Mouse (Mus musculus) C2C12 (cell line): Measurements from ENCODE around the gene Gm20696. TPM values are rescaled to one million over a fixed set of nuclear protein-coding genes. Genes with fewer than 3 reads are reported as not detected.

ENCODE experiments used
- H3K27me3 ChIP-seq: one replicate; pipeline ENCODE4 v1.6.1; 2011; ENCODE audit not compliant: control insufficient read depth, insufficient read depth, insufficient read length
- H3K36me3 ChIP-seq: one replicate; pipeline ENCODE4 v1.6.1; 2011; ENCODE audit not compliant: control insufficient read depth, insufficient read depth
- H3K4me3 ChIP-seq: one replicate; pipeline ENCODE4 v1.5.1; 2011; ENCODE audit warnings: mild to moderate bottlenecking, control low read depth; ENCODE audit not compliant: poor library complexity, insufficient read depth, severe bottlenecking
- H3K79me2 ChIP-seq: one replicate; pipeline ENCODE4 v1.6.1; 2011; ENCODE audit not compliant: control insufficient read depth, insufficient read depth
- H3K79me3 ChIP-seq: one replicate; pipeline ENCODE4 v1.6.1; 2011; ENCODE audit warnings: low read depth, control low read depth
- H3ac ChIP-seq: one replicate; pipeline ENCODE3; 2011; ENCODE audit warnings: low read depth; ENCODE audit not compliant: control insufficient read depth, insufficient read length
- CEBPB ChIP-seq: IDR thresholded peaks from one replicate; pipeline ENCODE4 v1.6.1; 2011; ENCODE audit warnings: low read depth, mild to moderate bottlenecking, control low read depth, moderate library complexity
- CTCF ChIP-seq: IDR thresholded peaks from one replicate; pipeline ENCODE4 v1.5.1; 2011; ENCODE audit not compliant: control insufficient read depth, insufficient read depth, insufficient read length
- FOSL1 ChIP-seq: IDR thresholded peaks from one replicate; pipeline ENCODE4 v1.8.0; 2011; ENCODE audit warnings: mild to moderate bottlenecking, low read length; ENCODE audit not compliant: poor library complexity, insufficient read depth, severe bottlenecking
- MAX ChIP-seq: IDR thresholded peaks from one replicate; pipeline ENCODE4 v1.6.1; 2011; ENCODE audit warnings: mild to moderate bottlenecking, control low read depth
- MYOD1 ChIP-seq: IDR thresholded peaks from one replicate; pipeline ENCODE4 v1.6.1; 2011; ENCODE audit warnings: low read depth; ENCODE audit not compliant: control insufficient read depth, insufficient read length
- MYOG ChIP-seq: IDR thresholded peaks from one replicate; pipeline ENCODE4 v1.6.1; 2011; ENCODE audit not compliant: control insufficient read depth, insufficient read length; ENCODE audit errors: extremely low read depth
- USF1 ChIP-seq: IDR thresholded peaks from one replicate; pipeline ENCODE4 v1.6.1; 2011; ENCODE audit warnings: low read depth, mild to moderate bottlenecking, control low read depth, moderate library complexity
- polyA plus RNA-seq: library from polyadenylated mRNA; unstranded; fragments of >200 nt; fragmentation: generic; extraction: Trizol; gene quantifications from one replicate; pipeline ENCODE4 v1.2.1, GENCODE M21; 2012; ENCODE audit warnings: missing spikeins

Gm20696 gene
- polyA plus RNA-seq, 1 experiment = 0.20 TPM

DNA sequence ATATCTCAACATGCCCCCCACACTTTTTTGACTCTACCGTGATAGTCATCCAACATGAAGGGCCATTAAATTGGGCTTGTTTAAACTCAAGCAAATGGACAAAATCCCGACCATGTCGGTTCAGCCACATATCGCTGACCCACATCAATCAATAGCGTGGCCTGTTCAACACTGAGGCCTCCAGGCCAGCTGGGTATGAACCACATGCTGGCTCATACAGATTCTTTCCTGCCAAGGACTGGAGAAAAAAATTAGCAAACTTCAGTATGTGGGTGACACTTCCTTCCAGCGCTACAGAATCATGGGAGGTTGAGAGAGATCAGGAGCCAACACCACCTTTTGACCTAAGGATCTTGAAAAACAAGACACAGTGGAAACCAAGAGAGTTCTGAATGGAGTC, 294.6 kb downstream of the Gm20696 start:
- no peaks in the 10 kb centered on the region for H3K27me3 ChIP-seq
- H3ac ChIP-seq = no peak overlapping the region
- no peaks in the 10 kb centered on the region for H3K79me3 ChIP-seq
- no peaks in the 10 kb centered on the region for H3K36me3 ChIP-seq
- no peaks in the 10 kb centered on the region for H3K79me2 ChIP-seq
- TF ChIP-seq MYOG (no peak), USF1 (no peak), FOSL1 (no peak), MYOD1 (no peak), MAX (no peak), CEBPB (no peak)
- no peak overlapping the region for H3K4me3 ChIP-seq

DNA sequence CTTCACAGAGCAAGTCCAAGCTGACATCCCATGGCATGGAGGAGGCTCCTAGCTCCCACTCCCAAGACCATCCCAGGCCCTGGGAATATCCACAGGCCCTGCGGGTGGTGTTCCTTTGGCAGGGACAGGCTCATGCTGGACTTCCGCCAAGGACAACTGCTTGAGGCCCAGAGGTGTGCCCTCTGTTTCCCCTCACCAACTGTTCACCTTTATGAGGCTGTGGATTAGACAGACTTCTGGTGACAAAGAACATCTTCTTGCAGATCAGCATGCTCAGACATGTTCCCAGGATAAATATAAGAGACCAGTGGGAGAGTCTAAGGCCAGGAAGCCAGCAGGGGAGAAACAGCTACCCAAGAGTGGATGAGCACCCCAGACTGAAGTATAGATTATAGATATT, 296.7 kb downstream of the Gm20696 start:
- H3K79me2 ChIP-seq = no peaks in the 10 kb centered on the region
- no peak overlapping the region for H3ac ChIP-seq
- H3K79me3 ChIP-seq = no peaks in the 10 kb centered on the region
- H3K4me3 ChIP-seq = no peak overlapping the region
- no peaks in the 10 kb centered on the region for H3K27me3 ChIP-seq
- TF ChIP-seq MYOG = no peak
- no peak for TF ChIP-seq CTCF
- TF ChIP-seq FOSL1 = no peak
- no peak for TF ChIP-seq USF1
- no peak for TF ChIP-seq CEBPB
- no peak for TF ChIP-seq MYOD1
- TF ChIP-seq MAX = no peak
- no peaks in the 10 kb centered on the region for H3K36me3 ChIP-seq

DNA sequence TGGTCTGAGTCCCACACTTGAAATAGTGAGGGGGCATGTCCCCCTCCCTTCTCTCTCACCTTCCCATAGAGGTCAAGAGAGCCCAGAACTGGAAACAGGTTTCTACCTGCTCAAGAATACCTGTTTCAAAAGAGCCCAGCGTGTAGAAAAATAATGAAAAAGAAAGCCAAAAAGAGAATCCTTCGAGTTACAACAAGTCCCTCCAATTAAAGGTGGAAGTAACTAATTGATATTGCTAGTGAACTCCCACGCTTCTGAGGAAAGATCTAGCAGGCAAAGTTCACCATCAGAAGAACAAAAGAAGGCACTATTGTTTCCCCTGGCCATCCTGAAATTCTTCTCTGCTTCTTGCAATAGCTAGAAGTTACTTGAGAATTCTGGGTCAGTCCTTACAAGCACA, 297.4 kb downstream of the Gm20696 start:
- no peaks in the 10 kb centered on the region for H3K79me2 ChIP-seq
- no peaks in the 10 kb centered on the region for H3K36me3 ChIP-seq
- TF ChIP-seq USF1 = no peak
- no peak for TF ChIP-seq MYOD1
- TF ChIP-seq MYOG = no peak
- no peak for TF ChIP-seq CTCF
- TF ChIP-seq FOSL1 = no peak
- TF ChIP-seq MAX = no peak
- TF ChIP-seq CEBPB = no peak

DNA sequence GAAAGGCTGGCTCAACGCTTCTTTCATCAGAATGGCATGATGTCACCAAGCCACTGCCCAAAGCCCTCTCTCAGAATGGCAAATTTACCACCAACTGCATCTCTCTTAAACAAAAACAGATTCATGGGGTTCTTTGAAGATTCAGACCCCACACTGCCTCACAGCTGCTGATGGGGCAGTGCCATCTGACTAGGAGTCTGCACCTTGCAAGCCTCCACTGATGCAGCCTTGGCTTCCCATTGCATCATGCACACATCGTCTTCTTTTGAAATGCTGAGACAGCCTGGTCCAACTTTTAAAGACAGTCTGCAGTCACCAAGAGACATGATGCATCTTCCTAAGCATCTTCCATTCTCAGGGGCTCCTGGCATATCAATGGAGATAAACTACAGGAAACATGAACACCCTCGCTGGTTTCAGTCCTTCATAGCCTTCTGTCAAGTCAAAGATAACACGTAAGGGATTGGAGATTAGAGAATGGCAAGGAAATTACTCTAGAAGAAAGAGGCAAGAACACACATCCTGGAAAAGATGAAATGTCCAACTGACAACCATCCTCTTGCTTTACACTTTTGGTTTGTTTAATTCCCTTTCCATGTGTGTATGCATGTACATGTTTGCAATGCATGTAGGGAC, 298.4 kb downstream of the Gm20696 start:
- Histone ChIP-seq H3K4me3 (no peak overlapping the region), H3K36me3 (no peaks in the 10 kb centered on the region), H3K27me3 (no peaks in the 10 kb centered on the region), H3K79me3 (no peaks in the 10 kb centered on the region), H3ac (no peak overlapping the region), H3K79me2 (no peaks in the 10 kb centered on the region)
- no peak for TF ChIP-seq MYOG
- no peak for TF ChIP-seq USF1
- no peak for TF ChIP-seq MYOD1
- TF ChIP-seq FOSL1 = no peak
- TF ChIP-seq MAX = no peak
- TF ChIP-seq CEBPB = no peak
- TF ChIP-seq CTCF = no peak

More for the DNA sequence above, 297.4 kb downstream of the Gm20696 start:
- no peaks in the 10 kb centered on the region for H3K27me3 ChIP-seq
- no peak overlapping the region for H3ac ChIP-seq
- H3K4me3 ChIP-seq = no peak overlapping the region
- H3K79me3 ChIP-seq = no peaks in the 10 kb centered on the region

DNA sequence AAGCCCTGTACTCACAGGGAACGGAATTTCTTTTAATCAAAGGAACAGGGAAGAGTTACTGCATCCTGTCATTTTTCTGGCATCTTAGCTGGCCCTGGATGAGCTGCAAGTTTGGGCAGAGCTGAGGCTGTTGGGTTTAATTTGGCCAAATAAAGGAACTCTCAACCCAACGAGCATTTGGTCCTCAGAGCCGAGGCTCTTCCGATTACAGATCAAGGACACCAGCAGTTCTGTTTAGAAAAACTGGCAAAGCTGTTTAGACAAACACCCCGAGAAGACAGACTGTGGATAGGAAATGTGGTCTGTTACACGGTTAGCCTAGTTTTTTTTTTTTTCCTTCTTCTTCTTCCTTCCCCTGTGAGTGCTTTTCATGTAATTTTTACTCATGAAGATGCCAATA, 302.1 kb downstream of the Gm20696 start:
- no peaks in the 10 kb centered on the region for H3K79me3 ChIP-seq
- H3ac ChIP-seq = no peak overlapping the region
- H3K79me2 ChIP-seq = no peaks in the 10 kb centered on the region
- H3K27me3 ChIP-seq = no peaks in the 10 kb centered on the region
- no peak overlapping the region for H3K4me3 ChIP-seq
- TF ChIP-seq FOSL1 = no peak
- TF ChIP-seq CTCF = no peak
- no peak for TF ChIP-seq MYOD1
- TF ChIP-seq MAX = no peak
- no peak for TF ChIP-seq CEBPB
- no peak for TF ChIP-seq MYOG
- no peak for TF ChIP-seq USF1
- no peaks in the 10 kb centered on the region for H3K36me3 ChIP-seq

DNA sequence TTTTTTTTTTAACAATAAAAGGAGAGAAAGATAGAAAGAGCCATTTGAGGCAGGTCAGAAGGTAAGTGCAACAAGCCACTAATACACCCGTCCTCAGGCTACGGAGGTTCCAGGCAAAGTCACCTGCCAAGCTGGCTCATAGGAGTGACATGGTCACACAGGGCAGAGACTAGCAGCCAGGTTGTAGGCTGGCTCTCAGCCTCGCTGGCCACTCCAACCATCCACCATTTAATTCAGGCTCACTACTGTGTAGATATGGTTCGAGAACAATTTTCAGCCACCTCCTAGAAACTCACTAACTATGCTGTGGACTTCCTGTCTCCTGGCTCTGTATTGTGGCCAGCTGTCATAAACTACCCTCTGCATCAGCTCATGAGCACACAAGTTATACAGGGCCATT, 306.0 kb downstream of the Gm20696 start:
- Histone ChIP-seq H3ac (no peak overlapping the region), H3K4me3 (no peak overlapping the region)
- TF ChIP-seq CTCF (no peak), MYOD1 (no peak), MYOG (no peak), CEBPB (no peak), FOSL1 (no peak), USF1 (no peak), MAX (no peak)

More for the DNA sequence above, 306.0 kb downstream of the Gm20696 start:
- Histone ChIP-seq H3K36me3 (no peaks in the 10 kb centered on the region), H3K79me2 (no peaks in the 10 kb centered on the region), H3K27me3 (no peaks in the 10 kb centered on the region), H3K79me3 (no peaks in the 10 kb centered on the region)
